Mouse (Mus musculus): Measurements from ENCODE around the gene Ube2b. TPM values are rescaled to one million over a fixed set of nuclear protein-coding genes. Genes with fewer than 3 reads are reported as not detected.

Ube2b gene
- total RNA-seq (2014; rRNA removed; ENCODE audit: low replicate concordance) = 169 and 261 TPM in 2 replicates
- 404 and 412 TPM in 2 replicates for polyA plus RNA-seq (2015; fragmentation: Nextera tagmentation; extraction: Ambion mirVana)

DNA sequence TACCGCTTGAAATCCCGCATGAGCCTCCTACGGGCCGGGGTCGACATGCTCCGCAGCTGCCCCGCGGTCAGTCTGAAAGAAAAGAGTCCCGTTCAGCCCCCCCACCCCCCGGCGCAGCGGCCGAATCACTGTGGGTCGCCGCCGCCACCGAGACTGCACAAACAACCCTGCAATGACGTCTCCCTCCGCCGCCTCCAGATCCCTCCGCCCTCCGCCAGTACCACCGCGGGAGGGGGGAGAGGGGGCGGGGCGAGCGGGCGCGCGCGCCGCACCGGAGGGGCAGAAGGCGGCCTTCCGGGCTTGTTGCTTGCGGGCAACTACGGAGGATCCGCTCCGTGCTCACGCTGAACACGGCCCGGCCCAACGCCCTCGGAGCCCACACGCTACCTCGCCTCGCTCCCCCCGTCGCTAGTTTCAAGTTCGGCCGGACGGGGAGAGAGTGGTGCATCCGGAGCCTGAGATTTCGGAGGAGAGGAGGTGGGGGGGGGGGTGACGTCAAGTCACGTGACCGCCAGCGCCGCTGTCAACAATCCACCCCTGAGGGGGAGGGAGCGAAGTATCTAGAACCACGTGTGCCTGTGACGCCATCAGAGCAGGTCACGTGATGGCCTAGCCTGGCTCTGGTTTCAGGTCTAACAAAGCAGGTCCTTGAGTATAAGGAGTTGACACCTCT lies at the start of gene Ube2b:
TSS of gene Ube2b (minus strand) at position 473 of the 673 bp plus-strand sequence.
- WGBS = under 1% methylated on average over 50 of the region's 63 CpGs
- ATAC-seq (ENCODE audit: insufficient read depth, low read depth) = peak; percentile 78
- TF ChIP-seq EP300 (IDR thresholded peaks at IDR 0.05; ENCODE audit: low read depth) = peak; percentile 91
- TF ChIP-seq CTCF (IDR thresholded peaks at IDR 0.05; ENCODE audit: low read depth) = no peak

DNA sequence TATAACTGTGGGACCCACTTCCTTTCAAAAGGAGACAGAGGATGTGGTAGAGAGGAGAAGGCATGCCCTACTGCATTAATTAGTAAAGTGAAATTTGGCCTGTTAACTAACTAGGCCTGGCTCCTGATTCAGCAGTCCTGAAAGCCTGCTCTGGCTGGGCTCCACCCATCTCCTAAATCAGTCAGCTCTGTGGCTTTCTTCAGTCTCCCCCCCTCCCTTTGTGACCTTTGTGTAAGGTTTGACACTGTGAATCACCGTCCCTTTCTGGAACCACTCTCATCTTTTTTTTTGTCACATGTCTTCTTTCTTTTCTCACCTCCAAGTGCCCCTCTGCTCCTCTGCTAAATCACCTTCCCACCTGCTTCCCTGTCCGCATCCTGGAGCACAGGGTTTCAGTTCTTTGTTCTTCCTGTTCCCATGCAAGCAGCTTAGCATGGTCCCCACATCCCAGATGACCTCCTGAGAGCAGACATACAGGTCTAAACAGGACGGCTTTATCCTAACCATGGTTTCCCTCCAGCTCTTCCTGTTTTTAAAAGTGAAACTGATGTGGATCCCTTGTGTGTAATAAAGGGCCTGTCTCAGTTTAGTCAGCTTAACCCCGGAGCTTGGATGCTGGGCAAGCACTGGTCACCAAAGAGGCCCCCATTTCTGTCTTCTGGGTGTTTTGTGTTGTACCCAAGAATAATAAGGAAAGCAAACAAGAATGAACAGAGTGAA lies 46.0 kb upstream of the Ube2b start:
- H3K4me2 ChIP-seq (ENCODE audit: low read depth, low read length) = no peak overlapping the region
- no peaks in the 10 kb centered on the region for H3K4me1 ChIP-seq (ENCODE audit: control insufficient read depth, insufficient read depth)
- WGBS = 55% methylated on average over 4 of the region's 4 CpGs
- H3K27me3 ChIP-seq (ENCODE audit: control insufficient read depth, insufficient read depth, low read length) = no peaks in the 10 kb centered on the region
- no peaks in the 10 kb centered on the region for H3K36me3 ChIP-seq (replicated peaks; ENCODE audit: control insufficient read depth, insufficient read depth, low read length)
- no peak overlapping the region for H3K27ac ChIP-seq (ENCODE audit: low read depth)
- DNase-seq (ENCODE audit: low spot score) (no peak), ATAC-seq (ENCODE audit: insufficient read depth, low read depth) (no peak)
- no peak overlapping the region for H3K9ac ChIP-seq (replicated peaks; ENCODE audit: low read depth, low read length)
- TF ChIP-seq CTCF (IDR thresholded peaks at IDR 0.05; ENCODE audit: low read depth) = no peak
- TF ChIP-seq EP300 (IDR thresholded peaks at IDR 0.05; ENCODE audit: low read depth) = no peak
- H3K9me3 ChIP-seq (replicated peaks; ENCODE audit: control insufficient read depth, low read length) = no peaks in the 10 kb centered on the region
- no peak overlapping the region for H3K4me3 ChIP-seq (ENCODE audit: low read depth, low read length)

More for the DNA sequence above, at the start of gene Ube2b:
- peaks cover 23% of the 10 kb centered on the region for H3K36me3 ChIP-seq (replicated peaks; ENCODE audit: control insufficient read depth, insufficient read depth, low read length)
- peaks cover 26% of the 10 kb centered on the region for H3K4me1 ChIP-seq (ENCODE audit: control insufficient read depth, insufficient read depth)
- peak within 1 kb of the TSS; percentile 97 for H3K9ac ChIP-seq (replicated peaks; ENCODE audit: low read depth, low read length)
- peak within 1 kb of the TSS; percentile 97 for H3K27ac ChIP-seq (ENCODE audit: low read depth)
- no peaks in the 10 kb centered on the region for H3K27me3 ChIP-seq (ENCODE audit: control insufficient read depth, insufficient read depth, low read length)
- peak; percentile 99 for DNase-seq (ENCODE audit: low spot score)
- peak within 1 kb of the TSS; percentile 91 for H3K4me3 ChIP-seq (ENCODE audit: low read depth, low read length)
- H3K9me3 ChIP-seq (replicated peaks; ENCODE audit: control insufficient read depth, low read length) = no peaks in the 10 kb centered on the region
- peak within 1 kb of the TSS; percentile 77 for H3K4me2 ChIP-seq (ENCODE audit: low read depth, low read length)

DNA sequence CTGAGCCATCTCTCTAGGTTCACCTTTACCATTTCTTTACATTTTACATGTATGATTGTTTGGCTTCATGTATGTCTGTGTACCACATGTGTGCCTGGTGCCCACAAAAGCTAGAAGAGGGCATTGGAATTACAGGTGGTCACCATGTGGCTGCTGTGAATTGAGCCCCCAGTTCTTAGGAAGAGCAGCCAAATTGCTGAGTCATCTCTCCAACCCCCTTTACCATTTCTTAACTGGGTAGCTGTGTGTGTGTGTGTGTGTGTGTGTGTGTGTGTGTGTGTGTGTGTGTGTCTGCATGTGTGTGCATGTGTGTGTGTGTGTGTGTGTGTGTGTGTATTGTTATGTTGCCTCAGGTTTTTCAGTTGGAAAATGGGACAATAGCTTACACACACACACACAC lies 43.6 kb upstream of the Ube2b start:
- H3K4me2 ChIP-seq (ENCODE audit: low read depth, low read length) = no peak overlapping the region
- no peaks in the 10 kb centered on the region for H3K36me3 ChIP-seq (replicated peaks; ENCODE audit: control insufficient read depth, insufficient read depth, low read length)
- H3K27me3 ChIP-seq (ENCODE audit: control insufficient read depth, insufficient read depth, low read length) = no peaks in the 10 kb centered on the region
- TF ChIP-seq EP300 (IDR thresholded peaks at IDR 0.05; ENCODE audit: low read depth) (no peak), CTCF (IDR thresholded peaks at IDR 0.05; ENCODE audit: low read depth) (no peak)
- no peak for ATAC-seq (ENCODE audit: insufficient read depth, low read depth)
- DNase-seq (ENCODE audit: low spot score) = no peak
- H3K9me3 ChIP-seq (replicated peaks; ENCODE audit: control insufficient read depth, low read length) = no peaks in the 10 kb centered on the region
- no peak overlapping the region for H3K27ac ChIP-seq (ENCODE audit: low read depth)
- H3K4me1 ChIP-seq (ENCODE audit: control insufficient read depth, insufficient read depth) = no peaks in the 10 kb centered on the region
- no peak overlapping the region for H3K4me3 ChIP-seq (ENCODE audit: low read depth, low read length)
- no peak overlapping the region for H3K9ac ChIP-seq (replicated peaks; ENCODE audit: low read depth, low read length)

DNA sequence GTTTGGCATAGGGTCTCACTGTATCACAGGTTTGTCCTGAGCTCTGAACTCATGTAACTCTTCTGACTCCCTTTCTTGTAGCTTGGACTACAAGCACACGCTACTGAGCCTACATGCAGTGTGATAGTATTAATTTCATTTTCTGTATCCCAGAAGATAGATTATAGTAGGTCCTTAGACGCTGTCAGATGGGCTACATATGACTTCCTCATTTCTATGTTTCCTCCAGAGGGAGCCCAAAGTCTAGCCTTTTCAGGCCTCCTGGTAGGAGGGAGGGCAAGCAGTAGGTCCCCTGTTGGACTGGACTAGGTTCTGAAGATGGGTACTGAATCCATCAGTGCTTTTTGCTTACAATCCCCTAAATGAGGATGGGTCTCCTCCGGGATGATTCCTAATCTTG lies 42.7 kb upstream of the Ube2b start:
- Histone ChIP-seq H3K27ac (ENCODE audit: low read depth) (no peak overlapping the region), H3K36me3 (replicated peaks; ENCODE audit: control insufficient read depth, insufficient read depth, low read length) (no peaks in the 10 kb centered on the region), H3K4me2 (ENCODE audit: low read depth, low read length) (no peak overlapping the region), H3K4me1 (ENCODE audit: control insufficient read depth, insufficient read depth) (no peaks in the 10 kb centered on the region), H3K9me3 (replicated peaks; ENCODE audit: control insufficient read depth, low read length) (no peaks in the 10 kb centered on the region), H3K4me3 (ENCODE audit: low read depth, low read length) (no peak overlapping the region), H3K27me3 (ENCODE audit: control insufficient read depth, insufficient read depth, low read length) (no peaks in the 10 kb centered on the region), H3K9ac (replicated peaks; ENCODE audit: low read depth, low read length) (no peak overlapping the region)
- TF ChIP-seq CTCF (IDR thresholded peaks at IDR 0.05; ENCODE audit: low read depth) (peak; percentile 43), EP300 (IDR thresholded peaks at IDR 0.05; ENCODE audit: low read depth) (no peak)
- WGBS = 76% methylated on average over 3 of the region's 3 CpGs
- no peak; the same call in 1 of the 2 replicates for ATAC-seq (ENCODE audit: insufficient read depth, low read depth)
- no peak for DNase-seq (ENCODE audit: low spot score)

DNA sequence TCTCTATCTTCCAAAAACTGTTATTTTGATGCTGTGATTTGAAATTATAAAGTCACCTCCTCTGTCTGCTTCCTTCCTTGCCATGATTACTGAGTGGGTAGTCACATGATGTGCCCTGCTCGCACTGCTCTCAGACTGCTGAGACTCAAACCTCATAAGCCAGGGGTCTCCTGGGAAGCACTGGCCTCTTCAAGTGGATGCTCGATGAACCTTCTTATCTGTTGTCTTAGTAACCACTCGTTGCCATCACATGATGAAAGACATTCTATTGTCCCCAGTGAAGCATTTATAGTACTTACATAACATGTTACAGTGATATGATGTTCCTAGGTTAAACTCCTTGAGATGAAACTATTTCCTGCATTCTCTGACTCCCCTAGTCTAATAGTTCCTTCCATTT lies 37.1 kb upstream of the Ube2b start:
- peaks cover 6% of the 10 kb centered on the region; the same call in 1 of the 2 replicates for H3K4me1 ChIP-seq (ENCODE audit: control insufficient read depth, insufficient read depth)
- no peaks in the 10 kb centered on the region for H3K9me3 ChIP-seq (replicated peaks; ENCODE audit: control insufficient read depth, low read length)
- DNase-seq (ENCODE audit: low spot score) (peak; percentile 63), ATAC-seq (ENCODE audit: insufficient read depth, low read depth) (peak; percentile 81; the same call in 1 of the 2 replicates)
- 17% methylated on average over 3 of the region's 3 CpGs for WGBS
- H3K27ac ChIP-seq (ENCODE audit: low read depth) = peak overlapping the region; percentile 18; the same call in 1 of the 2 replicates
- H3K4me3 ChIP-seq (ENCODE audit: low read depth, low read length) = no peak overlapping the region
- TF ChIP-seq CTCF (IDR thresholded peaks at IDR 0.05; ENCODE audit: low read depth) (no peak), EP300 (IDR thresholded peaks at IDR 0.05; ENCODE audit: low read depth) (no peak)
- H3K27me3 ChIP-seq (ENCODE audit: control insufficient read depth, insufficient read depth, low read length) = no peaks in the 10 kb centered on the region
- H3K4me2 ChIP-seq (ENCODE audit: low read depth, low read length) = no peak overlapping the region
- no peak overlapping the region for H3K9ac ChIP-seq (replicated peaks; ENCODE audit: low read depth, low read length)
- H3K36me3 ChIP-seq (replicated peaks; ENCODE audit: control insufficient read depth, insufficient read depth, low read length) = no peaks in the 10 kb centered on the region
